Mouse (Mus musculus): ENCODE results near the gene Drc7.
A peak's percentile ranks its signal among the peaks of the same experiment; 100 is the strongest.

Drc7 gene

GRCm38 (mm10) chr8:95059812-95060533 lies 5.1 kb downstream of the Drc7 start:
- DNase-seq, result no peak

DNA sequence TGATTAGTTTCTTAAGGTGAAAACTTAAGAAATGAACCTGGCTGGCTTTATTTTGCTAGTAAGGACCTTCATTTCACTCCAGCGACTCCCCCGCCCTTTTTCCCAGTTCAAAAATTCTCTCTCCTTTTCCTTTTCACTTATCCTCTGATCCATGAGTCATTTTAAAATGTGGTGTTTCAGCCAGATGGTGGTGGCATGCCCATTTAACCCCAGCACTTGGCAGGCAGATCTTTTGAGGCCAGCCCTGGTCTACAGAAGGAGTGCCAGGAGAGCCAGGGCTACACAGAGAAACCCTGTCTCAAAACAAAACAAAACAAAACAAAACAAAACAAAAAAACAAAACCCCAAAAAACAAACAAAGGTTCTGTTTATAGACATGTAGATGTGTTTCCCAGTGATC lies 9.6 kb downstream of the Drc7 start:
- DNase-seq, result no peak

GRCm38 (mm10) chr8:95067582-95067981 lies 12.7 kb downstream of the Drc7 start:
- peak; percentile 81 for DNase-seq

DNA sequence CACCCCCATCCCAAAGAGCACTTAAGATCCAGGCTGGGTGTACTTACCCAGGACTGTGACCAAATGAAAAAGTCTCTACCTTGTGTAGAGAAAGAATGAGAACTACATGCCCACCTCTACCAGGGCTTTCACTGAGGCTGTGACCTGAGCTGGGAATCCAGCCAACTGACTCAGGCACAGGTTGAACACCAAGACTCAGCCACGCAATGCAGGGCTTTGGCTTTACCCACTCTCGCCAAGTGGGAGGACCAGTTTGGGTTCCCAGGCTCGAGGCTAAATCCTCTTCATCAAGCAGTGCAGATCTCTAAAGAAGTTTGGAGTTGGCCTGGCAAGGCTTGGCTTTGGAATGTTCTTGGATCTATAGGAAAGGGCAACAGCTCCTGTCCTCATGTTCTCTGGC lies 20.6 kb downstream of the Drc7 start:
- no peak for DNase-seq

DNA sequence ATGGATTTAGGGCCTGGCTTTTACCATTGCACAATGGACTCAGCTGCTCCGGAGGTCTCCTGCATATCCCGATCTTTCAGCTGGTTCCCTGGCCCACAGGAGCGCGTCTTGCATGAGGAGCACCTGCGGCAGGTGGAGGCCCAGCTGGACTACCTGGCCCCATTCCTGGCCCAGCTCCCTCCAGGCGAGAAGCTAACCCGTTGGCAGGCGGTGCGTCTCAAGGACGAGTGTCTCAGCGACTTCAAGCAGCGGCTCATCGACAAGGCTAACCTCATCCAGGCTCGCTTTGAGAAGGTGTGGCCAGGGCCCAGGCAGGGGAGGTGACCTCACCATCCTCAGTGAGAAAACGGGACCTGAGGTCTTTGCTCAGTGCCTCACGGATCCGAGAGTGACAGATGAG lies 21.2 kb downstream of the Drc7 start:
- no peak for DNase-seq

- no peak for DNase-seq
Measured at GRCm38 (mm10) chr8:95078055-95078454, 23.2 kb downstream of the Drc7 start.

- DNase-seq, result no peak
Measured at GRCm38 (mm10) chr8:95079305-95079704, 24.4 kb downstream of the Drc7 start.

DNA sequence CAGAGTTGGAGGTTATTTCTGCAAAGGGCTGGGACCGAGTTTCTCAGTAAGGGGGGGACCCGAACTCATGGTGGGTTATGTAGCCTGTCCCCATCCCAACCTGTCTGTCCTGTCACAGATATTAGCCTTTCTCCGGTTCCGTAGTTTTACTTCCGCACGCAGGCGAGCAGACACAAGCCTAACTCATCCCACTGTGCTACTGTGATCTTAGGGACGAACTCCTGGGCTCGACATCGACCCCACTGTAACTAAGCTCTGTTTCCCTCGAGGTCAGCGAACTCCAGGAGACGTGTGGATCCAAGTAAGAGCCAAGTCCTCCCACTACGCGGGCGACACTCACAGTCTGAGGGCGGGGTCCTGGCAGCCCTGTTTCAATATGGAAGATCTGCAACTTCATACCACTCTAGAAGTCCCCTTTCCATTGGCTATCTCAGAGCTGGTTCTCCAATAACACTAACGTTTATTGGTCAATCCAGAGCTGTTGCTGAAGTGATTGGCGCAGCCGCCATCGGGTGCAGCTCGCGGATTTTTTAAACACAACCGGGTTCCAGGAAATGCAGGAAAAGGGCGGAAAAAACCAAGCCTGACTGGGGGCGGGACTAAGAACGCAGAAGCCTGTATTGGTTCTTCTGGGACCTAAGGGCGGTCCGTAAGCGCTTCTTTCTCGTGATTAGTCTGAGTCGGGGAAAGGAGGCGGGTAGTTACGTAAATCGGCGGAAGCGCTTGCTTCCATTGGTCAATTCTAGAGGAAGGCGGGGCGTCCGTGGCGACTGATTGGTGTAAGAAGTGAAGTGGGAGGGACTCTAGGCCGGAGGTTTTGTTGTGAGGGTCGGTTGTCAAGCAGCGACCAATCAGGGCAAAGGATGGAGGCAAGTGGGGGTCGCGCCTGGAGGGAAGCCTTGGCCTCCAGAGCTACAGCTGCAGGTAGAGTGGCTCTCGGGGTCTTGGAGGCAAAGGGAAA lies 25.8 kb downstream of the Drc7 start, which contains the start of gene Katnb1:
Gene Katnb1, plus strand, starts transcription at position 806 of the 961 bp plus-strand sequence.
- DNase-seq, result peak; percentile 100

DNA sequence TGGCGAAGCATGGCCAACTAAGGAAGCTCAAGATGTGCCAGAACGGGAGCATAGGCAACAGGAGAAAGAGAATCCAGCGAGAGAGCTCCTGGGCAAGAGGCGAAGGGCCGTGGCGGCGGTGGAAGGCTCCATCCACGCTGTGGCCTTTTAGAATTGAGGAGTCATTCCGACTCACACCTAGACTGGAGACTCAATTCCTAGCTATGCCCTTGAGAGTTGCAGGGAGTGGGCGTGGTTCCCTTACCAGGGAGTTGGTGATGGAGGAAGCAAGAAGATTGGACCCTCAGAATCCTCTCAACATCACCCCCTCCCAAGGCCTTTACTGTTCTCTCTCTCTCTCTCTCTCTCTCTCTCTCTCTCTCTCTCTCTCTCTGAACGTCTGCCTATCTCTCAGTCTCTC lies 26.7 kb downstream of the Drc7 start:
- DNase-seq, result no peak

DNA sequence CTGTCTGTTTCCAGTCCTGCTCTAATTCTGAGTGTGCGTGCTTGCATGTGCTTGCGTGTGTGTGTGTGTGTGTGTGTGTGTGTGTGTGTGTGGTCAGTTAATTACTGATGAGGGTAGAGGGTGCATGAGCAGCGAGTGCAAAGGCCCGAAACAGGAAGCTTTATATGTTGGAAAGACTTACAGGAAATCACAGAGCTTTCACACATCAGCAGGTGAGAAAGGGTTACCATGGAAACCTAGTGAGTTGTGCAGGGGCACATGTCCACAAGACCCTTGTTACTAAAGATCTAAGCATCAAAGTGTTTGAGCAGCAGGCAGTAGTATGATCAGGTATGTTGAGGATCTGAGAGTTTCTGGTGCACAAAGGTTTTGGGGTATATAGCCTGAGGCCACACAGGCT lies 29.4 kb downstream of the Drc7 start:
- no peak for DNase-seq

DNA sequence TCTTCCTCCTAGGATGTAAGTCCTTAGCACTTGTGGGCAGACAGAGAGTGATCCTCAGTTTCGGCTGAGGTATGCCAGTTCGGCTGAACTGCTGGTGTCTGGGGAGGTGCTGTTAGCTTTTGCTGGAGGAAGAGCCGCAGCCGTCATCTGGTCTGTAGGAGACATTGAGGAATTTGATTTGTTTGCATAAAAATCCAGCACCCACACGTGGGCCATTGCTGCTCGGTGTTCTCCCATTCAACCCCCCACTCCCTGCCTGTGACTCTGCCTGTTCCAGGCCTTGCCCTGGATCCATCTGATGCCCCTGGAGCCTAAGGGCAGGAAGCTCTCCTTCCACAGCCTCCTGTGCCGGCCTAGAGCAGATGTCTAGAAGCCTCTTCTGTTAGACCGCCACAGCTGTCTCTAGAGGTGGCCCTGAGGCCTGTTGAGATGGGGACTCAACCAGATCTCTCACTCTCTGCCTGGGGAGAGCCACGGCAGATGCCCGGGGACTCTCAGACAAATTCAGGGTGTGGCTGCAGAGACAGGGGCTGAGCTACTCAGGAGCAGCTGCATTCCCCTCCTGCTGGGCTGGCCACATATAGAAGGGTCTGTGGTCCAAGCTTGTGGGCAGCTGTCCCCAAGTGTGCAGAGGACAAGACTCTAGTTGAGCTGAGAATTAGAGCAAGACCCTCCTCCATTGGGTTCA lies 30.0 kb downstream of the Drc7 start:
- DNase-seq, result no peak

DNA sequence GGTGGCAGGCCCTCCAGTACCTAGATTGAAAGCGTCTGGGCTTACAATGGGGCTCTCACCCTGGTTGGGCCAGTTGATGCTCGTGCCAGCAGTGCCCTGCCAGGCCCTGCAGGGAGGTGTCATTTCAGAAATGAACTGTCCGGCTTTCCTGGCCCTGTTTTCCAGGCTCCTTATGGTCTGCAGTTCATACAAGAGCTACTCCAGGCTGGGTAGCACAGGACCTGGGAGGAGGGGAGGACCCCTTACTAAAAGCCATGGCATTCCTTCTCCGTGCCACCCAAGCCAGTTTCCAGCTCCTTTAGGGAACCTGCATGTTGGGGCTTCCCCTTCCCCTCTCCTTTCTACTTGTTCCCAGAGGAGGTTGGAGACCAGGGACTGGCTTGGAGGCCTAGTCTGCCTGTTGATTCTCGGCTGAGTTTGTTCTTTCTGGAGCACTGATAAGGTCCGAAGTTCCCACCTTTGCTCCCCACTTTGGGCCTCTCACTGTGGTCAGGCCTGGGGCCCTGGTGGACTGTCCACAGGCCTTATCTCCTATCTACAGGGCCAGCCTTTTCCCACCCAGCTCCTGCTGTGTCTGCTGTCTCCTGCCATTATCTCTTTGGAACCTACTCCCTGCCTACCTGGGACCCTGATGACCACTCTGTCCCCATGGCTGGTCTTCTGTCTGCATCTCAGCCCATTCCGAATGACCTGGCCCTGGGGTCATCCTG lies 30.7 kb downstream of the Drc7 start:
- no peak for DNase-seq

DNA sequence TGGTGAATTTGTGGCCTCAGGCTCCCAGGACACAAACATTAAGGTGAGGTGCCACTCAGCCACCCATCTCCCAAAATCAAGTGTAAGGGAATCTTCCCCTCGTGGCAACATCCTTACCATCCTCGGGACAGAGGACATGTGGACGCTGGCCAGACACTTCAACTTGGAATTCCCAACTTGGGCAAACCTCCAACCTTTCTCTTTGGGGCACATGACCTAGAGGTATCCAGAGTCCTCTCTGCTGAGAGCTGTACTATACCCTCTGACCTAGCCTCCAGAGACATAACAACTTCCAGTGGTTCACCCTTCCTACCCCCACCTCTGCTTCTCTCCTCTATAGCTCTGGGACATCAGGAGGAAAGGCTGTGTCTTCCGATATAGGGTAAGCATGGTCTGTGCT lies 38.7 kb downstream of the Drc7 start:
- peak; percentile 14 for DNase-seq

DNA sequence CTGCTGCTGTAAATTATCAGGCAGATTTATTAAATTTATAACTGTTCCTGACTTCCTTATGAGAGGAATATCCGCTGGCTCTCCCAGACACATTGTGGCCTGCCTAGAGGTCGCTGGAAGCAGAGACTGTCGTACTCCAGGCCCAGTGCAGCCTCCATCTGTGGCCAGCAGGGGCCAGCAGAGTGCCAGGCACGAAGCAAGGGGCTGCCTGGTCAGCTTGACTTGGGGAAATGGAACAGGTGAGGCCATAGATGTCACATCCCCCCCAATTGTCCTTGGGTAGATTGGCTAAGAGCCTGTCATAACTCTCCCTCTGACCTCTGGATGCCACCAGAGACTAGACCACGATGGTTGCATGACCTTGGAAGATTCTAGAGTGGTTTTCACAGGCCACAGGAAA lies 44.1 kb downstream of the Drc7 start:
- DNase-seq, result peak; percentile 79

- no peak for DNase-seq
Measured at GRCm38 (mm10) chr8:95101972-95102371, 47.1 kb downstream of the Drc7 start.

- DNase-seq, result peak; percentile 23
Measured at GRCm38 (mm10) chr8:95107306-95107705, 52.4 kb downstream of the Drc7 start.

DNA sequence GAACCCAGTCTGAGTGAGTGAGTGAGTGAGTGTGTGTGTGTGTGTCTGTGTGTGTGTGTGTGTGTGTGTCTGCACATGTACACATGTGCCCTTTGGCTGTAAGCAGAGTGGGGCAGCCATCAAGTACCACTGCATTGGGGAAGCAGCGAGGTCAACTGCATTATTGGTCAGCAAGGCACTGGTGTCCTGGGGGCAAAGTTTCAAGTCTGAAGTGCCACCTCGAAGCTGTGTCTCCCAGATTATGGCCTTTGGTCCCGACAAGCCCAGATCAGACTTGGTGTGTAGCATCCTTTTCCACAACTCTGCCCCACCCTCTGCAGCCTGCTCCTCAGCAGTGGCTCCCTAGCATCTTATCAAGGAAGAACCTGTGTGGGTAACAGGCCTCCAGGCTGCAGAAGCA lies 57.7 kb downstream of the Drc7 start:
- DNase-seq, result no peak

DNA sequence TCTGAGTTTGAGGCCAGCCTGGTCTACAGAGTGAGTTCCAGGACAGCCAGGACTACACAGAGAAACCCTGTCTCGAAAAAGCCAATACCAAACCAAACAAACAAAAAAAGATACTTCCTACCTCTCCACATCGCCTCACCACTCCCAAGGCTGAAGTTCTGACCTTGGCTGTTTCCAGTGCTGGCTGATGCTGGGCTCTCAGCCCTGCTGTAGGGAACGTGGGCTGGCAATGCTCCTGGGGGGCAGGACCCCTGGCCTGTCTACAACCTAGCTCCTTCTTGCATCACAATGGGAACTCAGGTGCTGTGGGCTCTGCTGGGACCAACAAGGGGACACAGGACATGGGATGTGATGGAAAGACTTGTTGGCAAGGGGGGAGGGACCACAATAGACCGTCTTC lies 58.2 kb downstream of the Drc7 start:
- no peak for DNase-seq

- peak; percentile 59 for DNase-seq
Measured at GRCm38 (mm10) chr8:95113750-95114149, 58.8 kb downstream of the Drc7 start.

DNA sequence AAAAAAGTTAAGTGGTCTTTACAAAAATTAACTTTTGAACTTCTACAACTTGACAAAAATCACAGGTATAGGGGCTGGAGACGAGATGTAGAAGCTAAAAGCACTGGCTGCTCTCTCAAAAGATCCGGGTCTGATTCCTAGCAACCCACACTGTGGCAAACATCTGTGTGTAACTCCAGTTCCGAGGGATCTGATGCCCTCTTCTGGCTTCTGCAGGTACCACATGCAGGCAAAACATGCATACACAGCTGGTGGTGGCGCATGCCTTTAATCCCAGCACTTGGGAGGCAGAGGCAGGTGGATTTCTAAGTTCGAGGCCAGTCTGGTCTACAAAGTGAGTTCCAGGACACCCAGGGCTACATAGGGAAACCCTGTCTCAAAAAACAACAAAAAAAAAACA lies 68.6 kb downstream of the Drc7 start:
- DNase-seq, result no peak

DNA sequence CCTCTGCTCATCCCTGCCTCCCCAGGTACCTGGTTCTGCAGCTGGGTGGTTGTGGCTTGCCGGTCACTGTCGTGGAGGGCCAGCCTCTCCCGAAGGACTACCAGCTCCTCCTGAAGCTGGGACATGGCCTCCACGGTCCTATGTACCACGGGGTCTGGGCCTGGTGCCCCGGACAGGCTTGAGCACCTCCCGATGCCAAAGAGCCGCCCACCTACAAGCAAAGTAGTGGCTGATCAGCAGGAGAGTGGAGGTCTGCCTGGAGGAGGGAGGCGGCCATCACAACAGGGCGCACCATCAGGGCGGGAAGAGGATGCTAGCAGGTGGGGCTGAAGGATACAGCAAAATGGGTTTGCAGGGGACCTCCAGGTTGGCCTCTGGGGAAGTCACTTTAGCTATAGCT lies 71.6 kb downstream of the Drc7 start:
- no peak for DNase-seq

- DNase-seq, result peak; percentile 27
Measured at GRCm38 (mm10) chr8:95127658-95128057, 72.8 kb downstream of the Drc7 start.
